Mouse (Mus musculus): ENCODE data around the gene Tulp1. TPM values are rescaled to one million over a fixed set of nuclear protein-coding genes. Genes with fewer than 3 reads are reported as not detected.
A peak's percentile ranks its signal among the peaks of the same experiment; 100 is the strongest.

Gene Tulp1
- total and polyA plus RNA-seq, 3 experiments: not detected

- WGBS: 1% methylated on average over 69 of the region's 69 CpGs
- TF ChIP-seq CTCF (IDR thresholded peaks at IDR 0.05) (peak; percentile 36), POLR2A (IDR thresholded peaks at IDR 0.05; ENCODE audit: insufficient read depth, low read depth, low read length) (peak; percentile 89), EP300 (IDR thresholded peaks at IDR 0.05; ENCODE audit: insufficient read depth, low read depth, low read length) (0 out of 2 replicates have a peak, but pooled peaks have one; percentile 39)
- H3K27me3 ChIP-seq (ENCODE audit: control insufficient read depth, insufficient read depth, low read length): no peaks in the 10 kb centered on the region
- peak within 1 kb of the TSS; percentile 94 for H3K9ac ChIP-seq (ENCODE audit: low read depth, low read length)
- DNase-seq: peak; percentile 92 to 96
- intact Hi-C loops (cut with DNase I): loop anchor here (2.0 kb wide), 1 partner anchor 15 kb away; the partner anchor contains the start of gene Rpl10a
- peak within 1 kb of the TSS; percentile 94 for H3K27ac ChIP-seq
- H3K36me3 ChIP-seq (ENCODE audit: control insufficient read depth, insufficient read depth, low read length): no peaks in the 10 kb centered on the region
- peaks cover 5% of the 10 kb centered on the region for H3K4me1 ChIP-seq (ENCODE audit: control insufficient read depth, insufficient read depth, low read length)
- no peaks in the 10 kb centered on the region for H3K79me2 ChIP-seq (replicated peaks; ENCODE audit: control insufficient read depth, insufficient read depth, low read length)
- peak within 1 kb of the TSS; percentile 92 for H3K4me3 ChIP-seq
These were observed 51.7 kb downstream of the Tulp1 start, which contains the start of gene Fance for GRCm38 (mm10) chr17:28313212-28313879. Gene Fance, plus strand, starts transcription at chr17:28313519.

DNA sequence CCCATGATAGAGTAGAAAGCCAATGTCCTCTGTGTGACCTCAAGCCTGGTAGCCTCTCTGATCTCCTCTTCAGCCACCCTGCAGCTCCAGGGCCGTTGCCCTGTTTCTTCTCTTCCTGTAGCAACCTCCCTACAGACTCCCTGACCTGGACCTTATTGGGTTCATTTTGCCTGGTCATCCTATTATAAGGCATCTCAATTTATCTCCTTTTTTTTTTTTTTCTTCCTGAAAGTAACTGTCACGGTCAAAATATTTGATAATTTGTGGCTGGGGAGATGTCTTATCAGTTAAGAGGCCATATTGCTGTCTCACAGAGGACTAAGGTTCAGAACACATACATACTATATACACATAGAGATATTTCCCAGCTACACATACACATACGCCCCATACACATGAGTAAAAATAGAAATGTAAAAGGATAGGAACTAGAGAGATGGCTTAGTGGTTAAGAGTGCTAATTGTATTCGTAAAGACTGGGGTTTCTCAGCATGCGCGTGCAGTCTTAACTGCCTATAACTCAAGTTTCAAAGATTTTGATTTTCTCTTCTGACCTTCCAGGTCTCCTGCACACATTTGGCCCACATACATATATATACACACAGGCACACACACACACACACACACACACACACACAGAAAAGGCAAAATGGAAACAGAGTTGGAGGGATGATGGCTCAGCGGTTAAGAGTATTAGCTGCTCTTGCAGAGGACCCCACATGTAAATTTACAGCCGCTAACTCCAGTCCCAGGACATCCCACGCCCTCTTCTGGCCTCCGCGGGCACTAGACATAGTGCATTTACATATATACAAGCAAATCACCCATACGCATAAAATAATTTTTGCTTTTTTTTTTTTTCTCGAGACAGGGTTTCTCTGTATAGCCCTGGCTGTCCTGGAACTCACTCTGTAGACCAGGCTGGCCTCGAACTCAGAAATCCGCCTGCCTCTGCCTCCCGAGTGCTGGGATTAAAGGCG is 52.5 kb downstream of the Tulp1 start:
- intact Hi-C loops (cut with DNase I): loop anchor here (2.0 kb wide), 1 partner anchor 16 kb away; the partner anchor contains the start of gene Rpl10a
- peaks cover 5% of the 10 kb centered on the region for H3K4me1 ChIP-seq (ENCODE audit: control insufficient read depth, insufficient read depth, low read length)
- H3K27ac ChIP-seq: peak overlapping the region; percentile 54; the same call in 1 of the 2 replicates
- 27% methylated on average over 17 of the region's 17 CpGs for WGBS
- peak overlapping the region; percentile 45 for H3K4me3 ChIP-seq
- no peaks in the 10 kb centered on the region for H3K36me3 ChIP-seq (ENCODE audit: control insufficient read depth, insufficient read depth, low read length)
- no peaks in the 10 kb centered on the region for H3K79me2 ChIP-seq (replicated peaks; ENCODE audit: control insufficient read depth, insufficient read depth, low read length)
- peak in 1 of 2 experiments; percentile 36 for DNase-seq
- H3K9ac ChIP-seq (ENCODE audit: low read depth, low read length): no peak overlapping the region
- no peaks in the 10 kb centered on the region for H3K27me3 ChIP-seq (ENCODE audit: control insufficient read depth, insufficient read depth, low read length)
- TF ChIP-seq CTCF (IDR thresholded peaks at IDR 0.05) (peak; percentile 51), POLR2A (IDR thresholded peaks at IDR 0.05; ENCODE audit: insufficient read depth, low read depth, low read length) (no peak), EP300 (IDR thresholded peaks at IDR 0.05; ENCODE audit: insufficient read depth, low read depth, low read length) (no peak)

- no peak overlapping the region for H3K4me3 ChIP-seq
- no peak overlapping the region for H3K9ac ChIP-seq (ENCODE audit: low read depth, low read length)
- no peak for DNase-seq
- H3K27me3 ChIP-seq (ENCODE audit: control insufficient read depth, insufficient read depth, low read length): no peaks in the 10 kb centered on the region
- no peak overlapping the region for H3K27ac ChIP-seq
- WGBS: 64% methylated on average over 5 of the region's 5 CpGs
- peaks cover 5% of the 10 kb centered on the region for H3K4me1 ChIP-seq (ENCODE audit: control insufficient read depth, insufficient read depth, low read length)
- H3K36me3 ChIP-seq (ENCODE audit: control insufficient read depth, insufficient read depth, low read length): no peaks in the 10 kb centered on the region
- no peaks in the 10 kb centered on the region for H3K79me2 ChIP-seq (replicated peaks; ENCODE audit: control insufficient read depth, insufficient read depth, low read length)
- TF ChIP-seq EP300 (IDR thresholded peaks at IDR 0.05; ENCODE audit: insufficient read depth, low read depth, low read length) (no peak), POLR2A (IDR thresholded peaks at IDR 0.05; ENCODE audit: insufficient read depth, low read depth, low read length) (no peak), CTCF (IDR thresholded peaks at IDR 0.05) (no peak)
- intact Hi-C loops (cut with DNase I): loop anchor here (2.0 kb wide), 1 partner anchor 17 kb away; the partner anchor contains the start of gene Rpl10a
These were observed 53.5 kb downstream of the Tulp1 start for GRCm38 (mm10) chr17:28311366-28312132.

GRCm38 (mm10) chr17:28310831-28311230 is 54.2 kb downstream of the Tulp1 start:
- H3K36me3 ChIP-seq (ENCODE audit: control insufficient read depth, insufficient read depth, low read length): no peaks in the 10 kb centered on the region
- no peak overlapping the region for H3K9ac ChIP-seq (ENCODE audit: low read depth, low read length)
- 81% methylated on average over 3 of the region's 3 CpGs for WGBS
- no peak for DNase-seq
- TF ChIP-seq EP300 (IDR thresholded peaks at IDR 0.05; ENCODE audit: insufficient read depth, low read depth, low read length) (no peak), POLR2A (IDR thresholded peaks at IDR 0.05; ENCODE audit: insufficient read depth, low read depth, low read length) (no peak), CTCF (IDR thresholded peaks at IDR 0.05) (no peak)
- H3K79me2 ChIP-seq (replicated peaks; ENCODE audit: control insufficient read depth, insufficient read depth, low read length): no peaks in the 10 kb centered on the region
- H3K27ac ChIP-seq: no peak overlapping the region
- intact Hi-C loops (cut with DNase I): no loop called here
- H3K4me1 ChIP-seq (ENCODE audit: control insufficient read depth, insufficient read depth, low read length): peaks cover 5% of the 10 kb centered on the region
- H3K4me3 ChIP-seq: no peak overlapping the region
- H3K27me3 ChIP-seq (ENCODE audit: control insufficient read depth, insufficient read depth, low read length): no peaks in the 10 kb centered on the region

All from heart, adult 2 months (tissue).